Mouse (Mus musculus) ovary, postnatal 14 days (tissue): Measurements from ENCODE around the gene Rbbp5.

ENCODE experiments used
- DNase-seq: peaks from one replicate; pipeline ENCODE4 v3.0.0; 2022; ENCODE audit warnings: low spot score

The Rbbp5 gene

GRCm38 (mm10) chr1:132505155-132505554 lies 28.0 kb downstream of the Rbbp5 start:
- DNase-seq: no peak

- no peak for DNase-seq
Observed at GRCm38 (mm10) chr1:132506058-132506457, 28.9 kb downstream of the Rbbp5 start, which contains the start of gene Tmem81. Tmem81 (plus strand) TSS chr1:132506230.

DNA sequence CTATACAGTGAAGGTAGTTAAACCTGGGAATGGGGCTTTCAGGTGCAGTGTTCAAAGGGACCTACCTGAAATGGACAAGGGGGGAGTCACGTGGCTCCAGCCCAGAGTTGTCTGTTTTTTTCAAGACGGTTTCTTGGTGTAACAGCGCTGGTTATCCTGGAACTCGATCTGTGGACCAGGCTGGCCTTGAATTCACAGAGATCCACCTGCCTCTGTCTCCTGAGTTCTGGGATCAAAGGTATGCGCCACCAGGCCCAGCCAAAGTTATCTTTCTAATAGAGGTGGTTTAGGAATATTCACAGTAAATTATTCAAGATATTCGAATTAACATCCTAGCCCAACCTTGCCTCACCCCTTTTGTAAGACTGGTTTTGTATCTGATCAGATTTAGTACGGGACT lies 29.5 kb downstream of the Rbbp5 start:
- no peak for DNase-seq

- no peak for DNase-seq
Observed at GRCm38 (mm10) chr1:132509771-132510170, 32.6 kb downstream of the Rbbp5 start.

DNA sequence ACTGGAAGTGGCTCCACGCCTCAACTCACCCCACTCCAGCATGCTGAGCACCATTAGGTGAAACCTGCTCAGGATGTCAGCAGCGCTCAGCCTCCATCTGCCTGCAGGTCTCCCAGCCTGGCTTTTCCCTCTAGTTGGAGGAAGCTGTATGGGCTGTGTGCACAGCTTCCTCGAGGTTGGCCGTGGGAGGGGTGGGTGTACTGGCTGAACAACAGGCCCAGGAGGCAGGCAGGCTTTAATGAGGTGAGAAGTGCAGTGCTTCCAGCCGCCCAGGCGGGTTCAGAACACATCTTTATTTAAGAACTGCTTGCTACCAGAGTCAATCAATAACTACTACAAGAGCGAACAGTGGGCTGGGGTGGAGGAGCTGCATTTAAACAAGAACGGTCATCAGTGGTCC lies 34.4 kb downstream of the Rbbp5 start:
- no peak for DNase-seq

DNA sequence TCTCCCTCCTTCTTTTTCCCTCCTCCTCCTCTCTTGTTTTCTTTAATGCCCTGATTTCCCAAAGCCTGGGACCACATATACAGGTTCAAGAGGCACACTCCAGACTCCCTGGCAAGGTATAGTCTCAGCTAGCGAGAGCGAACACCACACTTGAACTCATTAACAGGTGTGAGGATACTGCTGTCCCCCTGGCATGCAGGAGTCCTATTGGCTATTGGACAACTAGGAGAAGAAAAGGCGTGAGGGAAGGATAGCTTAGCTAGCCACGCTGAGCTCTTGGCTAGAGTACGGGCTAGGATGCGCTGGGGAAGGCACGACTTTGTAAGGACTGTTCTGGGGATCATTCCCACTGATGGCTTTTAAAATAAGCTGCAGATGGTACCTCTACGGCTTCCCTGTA lies 34.9 kb downstream of the Rbbp5 start:
- DNase-seq: no peak

GRCm38 (mm10) chr1:132515339-132515738 lies 38.2 kb downstream of the Rbbp5 start:
- no peak for DNase-seq

GRCm38 (mm10) chr1:132516776-132517175 lies 39.6 kb downstream of the Rbbp5 start:
- DNase-seq: no peak

DNA sequence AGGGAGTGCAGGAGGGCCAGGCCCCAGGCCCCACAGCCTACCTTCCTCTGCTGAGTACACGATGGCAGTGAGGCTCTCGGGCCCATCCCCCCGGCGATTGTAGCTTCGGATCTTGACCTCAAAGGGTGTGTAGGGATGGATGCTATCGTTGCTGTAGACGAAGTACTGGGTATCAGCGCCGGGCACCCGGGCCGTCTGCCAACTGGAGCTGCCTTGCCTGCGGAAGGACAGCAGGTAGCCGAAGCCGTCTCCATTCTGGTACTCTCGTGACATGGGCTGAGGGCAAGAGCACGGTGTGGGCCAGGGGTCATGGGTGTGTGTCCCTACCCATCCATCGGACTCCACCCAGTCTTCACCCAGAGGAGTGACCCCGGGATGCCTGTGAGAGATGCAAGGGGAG lies 41.5 kb downstream of the Rbbp5 start:
- no peak for DNase-seq

DNA sequence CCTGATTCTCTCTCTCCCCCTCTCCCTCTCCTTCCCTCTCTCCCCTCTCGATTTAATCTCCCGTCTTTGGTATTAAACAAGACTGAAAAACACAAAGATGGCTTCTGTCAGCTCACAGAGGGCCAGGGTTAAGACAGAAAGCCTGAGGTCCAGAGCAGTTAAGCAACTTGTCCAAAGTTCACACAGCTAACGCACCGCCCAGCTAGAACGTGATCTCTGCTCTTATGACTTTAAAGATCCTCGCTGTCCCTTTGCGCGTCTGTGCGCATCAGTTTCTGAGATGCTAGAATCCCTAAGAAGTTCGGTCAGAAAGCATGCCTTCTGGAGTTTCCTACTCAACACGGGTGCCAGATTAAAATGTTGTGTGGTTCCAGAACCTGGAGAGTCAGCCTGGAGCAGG lies 42.6 kb downstream of the Rbbp5 start:
- DNase-seq: no peak

DNA sequence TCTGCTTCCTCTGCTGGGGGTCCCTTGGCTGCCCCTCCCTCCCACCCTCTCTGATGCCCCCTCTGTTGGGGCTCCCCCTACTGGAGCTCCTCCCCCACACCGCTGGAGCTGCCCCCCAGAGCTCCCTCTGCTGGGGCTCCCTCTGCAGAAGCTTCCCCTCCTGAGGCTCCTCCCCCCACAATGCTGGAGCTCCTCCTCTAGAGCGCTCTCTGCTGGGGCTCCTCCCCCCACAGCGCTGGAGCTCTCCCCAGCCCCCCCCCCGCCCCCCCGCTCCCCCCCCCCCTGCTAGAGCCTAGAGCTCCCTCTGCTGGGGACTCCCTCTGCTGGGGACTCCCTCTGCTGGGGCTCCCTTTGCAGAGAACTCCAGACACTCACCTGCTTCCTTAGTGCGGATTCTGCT lies 43.6 kb downstream of the Rbbp5 start:
- DNase-seq: peak; percentile 36

DNA sequence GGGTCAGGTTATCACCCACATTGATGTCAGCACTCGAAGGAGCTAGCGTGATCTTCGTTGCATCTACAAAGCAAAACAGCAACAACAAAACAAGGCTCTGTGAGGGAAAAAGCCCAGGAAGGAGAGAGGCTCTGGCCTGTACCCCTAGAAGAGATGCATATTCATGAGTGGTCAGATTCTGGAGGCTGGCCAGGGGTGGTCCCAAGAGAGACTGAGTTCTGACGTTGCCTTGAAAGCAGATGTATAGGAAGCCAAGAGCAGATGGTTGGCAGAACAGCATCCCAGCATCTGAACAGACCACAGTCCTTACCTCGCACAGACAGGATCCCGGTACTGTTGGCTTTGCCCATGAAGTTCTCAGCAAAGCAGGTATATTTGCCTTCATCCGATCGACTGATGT lies 45.9 kb downstream of the Rbbp5 start:
- DNase-seq: no peak

DNA sequence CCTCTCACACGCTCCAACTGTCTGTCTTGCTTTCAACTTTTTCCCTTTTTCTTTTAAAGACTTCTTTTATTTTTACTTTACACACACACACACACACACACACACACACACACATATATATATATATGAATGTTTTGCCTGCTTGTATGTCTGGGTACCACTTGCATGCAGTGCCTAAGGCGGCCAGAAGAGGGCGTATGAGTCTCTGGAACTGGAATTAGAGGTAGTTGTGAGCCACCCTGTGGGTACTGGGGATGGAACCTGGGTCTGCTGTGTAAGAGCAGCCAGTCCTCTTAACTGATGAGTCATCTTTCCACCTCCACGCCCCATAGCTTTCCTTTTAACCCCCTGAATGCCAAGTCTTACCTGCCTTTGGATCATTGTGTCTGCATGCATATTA lies 46.8 kb downstream of the Rbbp5 start:
- no peak for DNase-seq

DNA sequence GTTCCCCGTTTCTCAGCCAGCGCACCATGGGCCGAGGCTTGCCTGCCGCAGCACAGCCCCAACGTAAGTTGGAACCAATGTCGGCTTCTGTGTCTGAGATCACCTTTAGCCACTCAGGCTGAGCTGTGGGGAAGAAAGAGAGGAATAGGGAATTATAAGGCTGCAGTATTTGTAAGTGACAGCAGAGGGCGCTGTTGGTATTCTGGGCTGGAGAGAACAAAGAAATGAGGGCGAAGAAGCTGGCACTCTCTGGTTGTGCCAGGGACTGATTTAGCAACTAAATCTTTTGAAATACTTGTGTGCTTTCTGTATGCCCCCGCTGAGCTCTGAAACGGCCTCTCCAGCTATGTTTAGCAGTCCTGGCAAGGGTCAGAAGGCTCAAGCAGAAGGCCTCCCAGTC lies 48.7 kb downstream of the Rbbp5 start:
- DNase-seq: peak; percentile 71

GRCm38 (mm10) chr1:132528071-132528470 lies 50.9 kb downstream of the Rbbp5 start:
- no peak for DNase-seq

GRCm38 (mm10) chr1:132528647-132529334 lies 51.6 kb downstream of the Rbbp5 start:
- no peak for DNase-seq

GRCm38 (mm10) chr1:132530631-132531191 lies 53.5 kb downstream of the Rbbp5 start:
- DNase-seq: no peak

GRCm38 (mm10) chr1:132532521-132532920 lies 55.4 kb downstream of the Rbbp5 start:
- DNase-seq: no peak

- no peak for DNase-seq
Observed at GRCm38 (mm10) chr1:132533840-132534239, 56.7 kb downstream of the Rbbp5 start.

DNA sequence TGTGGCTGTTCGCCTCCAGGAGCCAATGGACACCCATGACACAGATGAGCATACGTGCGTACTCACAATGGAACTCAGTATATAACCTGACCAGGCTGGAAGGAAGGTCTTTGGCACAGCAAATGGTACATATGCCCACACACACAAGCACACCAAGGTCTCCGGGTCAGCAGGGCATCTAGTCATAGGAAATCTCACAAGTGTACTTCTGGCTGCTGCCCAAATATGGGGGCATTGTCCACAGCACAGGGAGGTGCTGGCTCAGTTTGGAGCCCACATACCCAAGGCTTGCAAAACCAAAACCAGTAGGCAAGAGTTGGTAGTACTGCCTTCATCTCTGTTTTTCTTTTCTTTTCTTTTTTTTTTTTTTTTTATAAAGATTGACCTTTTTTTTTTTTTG lies 58.4 kb downstream of the Rbbp5 start:
- no peak for DNase-seq

GRCm38 (mm10) chr1:132536416-132536815 lies 59.3 kb downstream of the Rbbp5 start:
- DNase-seq: no peak

DNA sequence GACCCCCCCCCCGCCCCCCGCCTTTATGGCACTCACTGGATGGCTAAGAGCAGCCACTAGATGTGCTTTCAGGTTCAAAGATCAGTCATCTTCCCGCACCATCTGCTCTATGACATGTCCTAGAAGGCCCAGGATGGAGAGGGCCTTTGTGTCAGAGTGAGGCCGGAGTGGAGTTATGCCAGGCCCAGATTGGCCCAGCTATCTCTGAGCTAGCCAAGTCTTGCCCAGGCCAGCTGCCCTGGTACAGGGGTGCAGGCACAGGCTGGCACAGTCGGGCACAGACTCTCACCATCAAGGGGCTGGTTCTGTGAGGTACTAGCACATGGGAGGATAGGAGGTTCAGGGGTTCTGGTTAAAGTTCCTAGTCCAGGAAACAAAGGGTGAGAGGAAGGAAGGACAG lies 60.6 kb downstream of the Rbbp5 start:
- no peak for DNase-seq

- no peak for DNase-seq
Observed at GRCm38 (mm10) chr1:132540701-132541100, 63.5 kb downstream of the Rbbp5 start.

GRCm38 (mm10) chr1:132541171-132541823 lies 64.1 kb downstream of the Rbbp5 start:
- DNase-seq: no peak
